Mouse (Mus musculus): ENCODE measurements around the gene Traf6. TPM values are rescaled to one million over a fixed set of nuclear protein-coding genes. Genes with fewer than 3 reads are reported as not detected.
A peak's percentile ranks its signal among the peaks of the same experiment; 100 is the strongest.

Traf6 gene
- polyA plus RNA-seq, 2 experiments, result 3.3 to 4.5 TPM

- Histone ChIP-seq H3K4me3 (ENCODE audit: insufficient read depth in 1 of 2, low read depth in 2 of 2, low read length in 2 of 2) (no peak overlapping the region), H3K4me1 (replicated peaks; ENCODE audit: control insufficient read depth in 2 of 2, insufficient read depth in 2 of 2, low read length in 1 of 2) (0 out of 4 replicates have a peak, but pooled peaks cover 0 to 4% of the 10 kb centered on the region in 2 experiments), H3K36me3 (replicated peaks; ENCODE audit: control insufficient read depth, insufficient read depth, low read depth) (peaks cover 20% of the 10 kb centered on the region), H3K27me3 (ENCODE audit: control insufficient read depth, insufficient read depth, low read length) (no peaks in the 10 kb centered on the region), H3K4me2 (ENCODE audit: low read depth) (no peak overlapping the region), H3K9me3 (ENCODE audit: control insufficient read depth, low read length) (no peaks in the 10 kb centered on the region), H3K9ac (replicated peaks) (no peak overlapping the region), H3K27ac (no peak overlapping the region)
- no peak for ATAC-seq (ENCODE audit: insufficient read depth)
- no peak for DNase-seq (ENCODE audit: low read depth in 3 of 3, low spot score in 3 of 3)
- no peak for TF ChIP-seq CTCF (IDR thresholded peaks at IDR 0.05; ENCODE audit: low read depth)
- no peak for TF ChIP-seq EP300 (IDR thresholded peaks at IDR 0.05; ENCODE audit: low read depth)
- WGBS (ENCODE audit: insufficient replicate concordance), result 66% methylated on average over 4 of the region's 4 CpGs
Observed at GRCm38 (mm10) chr2:101693043-101693442, 14.8 kb downstream of the Traf6 start.

- 63% methylated on average over 5 of the region's 5 CpGs for WGBS (ENCODE audit: insufficient replicate concordance)
- Histone ChIP-seq H3K27ac (no peak overlapping the region), H3K9ac (replicated peaks) (no peak overlapping the region), H3K27me3 (ENCODE audit: control insufficient read depth, insufficient read depth, low read length) (no peaks in the 10 kb centered on the region), H3K4me2 (ENCODE audit: low read depth) (no peak overlapping the region), H3K9me3 (ENCODE audit: control insufficient read depth, low read length) (no peaks in the 10 kb centered on the region), H3K4me1 (replicated peaks; ENCODE audit: control insufficient read depth in 2 of 2, insufficient read depth in 2 of 2, low read length in 1 of 2) (0 out of 4 replicates have a peak, but pooled peaks cover 0 to 4% of the 10 kb centered on the region in 2 experiments), H3K36me3 (replicated peaks; ENCODE audit: control insufficient read depth, insufficient read depth, low read depth) (peaks cover 20% of the 10 kb centered on the region), H3K4me3 (ENCODE audit: insufficient read depth in 1 of 2, low read depth in 2 of 2, low read length in 2 of 2) (no peak overlapping the region)
- TF ChIP-seq EP300 (IDR thresholded peaks at IDR 0.05; ENCODE audit: low read depth) (no peak), CTCF (IDR thresholded peaks at IDR 0.05; ENCODE audit: low read depth) (peak; percentile 45)
- DNase-seq (ENCODE audit: low read depth in 3 of 3, low spot score in 3 of 3), result no peak
- no peak for ATAC-seq (ENCODE audit: insufficient read depth)
Observed at GRCm38 (mm10) chr2:101693577-101694215, 15.5 kb downstream of the Traf6 start.

- ATAC-seq (ENCODE audit: insufficient read depth) (peak; percentile 45), DNase-seq (ENCODE audit: low read depth in 3 of 3, low spot score in 3 of 3) (no peak)
- H3K4me3 ChIP-seq (ENCODE audit: insufficient read depth in 1 of 2, low read depth in 2 of 2, low read length in 2 of 2), result no peak overlapping the region
- no peaks in the 10 kb centered on the region for H3K9me3 ChIP-seq (ENCODE audit: control insufficient read depth, low read length)
- H3K27me3 ChIP-seq (ENCODE audit: control insufficient read depth, insufficient read depth, low read length), result no peaks in the 10 kb centered on the region
- TF ChIP-seq EP300 (IDR thresholded peaks at IDR 0.05; ENCODE audit: low read depth) (no peak), CTCF (IDR thresholded peaks at IDR 0.05; ENCODE audit: low read depth) (no peak)
- 71% methylated on average over 7 of the region's 7 CpGs for WGBS (ENCODE audit: insufficient replicate concordance)
- no peak overlapping the region for H3K4me2 ChIP-seq (ENCODE audit: low read depth)
- H3K27ac ChIP-seq, result no peak overlapping the region
- no peak overlapping the region for H3K9ac ChIP-seq (replicated peaks)
- peaks cover 18% of the 10 kb centered on the region for H3K36me3 ChIP-seq (replicated peaks; ENCODE audit: control insufficient read depth, insufficient read depth, low read depth)
- H3K4me1 ChIP-seq (replicated peaks; ENCODE audit: control insufficient read depth in 2 of 2, insufficient read depth in 2 of 2, low read length in 1 of 2), result peaks cover 0 to 5% of the 10 kb centered on the region in 2 experiments; a peak in 1 of 4 replicates
Observed at GRCm38 (mm10) chr2:101695584-101695983, 17.4 kb downstream of the Traf6 start.

- H3K27me3 ChIP-seq (ENCODE audit: control insufficient read depth, insufficient read depth, low read length), result no peaks in the 10 kb centered on the region
- TF ChIP-seq EP300 (IDR thresholded peaks at IDR 0.05; ENCODE audit: low read depth) (no peak), CTCF (IDR thresholded peaks at IDR 0.05; ENCODE audit: low read depth) (no peak)
- H3K27ac ChIP-seq, result no peak overlapping the region
- no peak for ATAC-seq (ENCODE audit: insufficient read depth)
- H3K4me2 ChIP-seq (ENCODE audit: low read depth), result no peak overlapping the region
- H3K9me3 ChIP-seq (ENCODE audit: control insufficient read depth, low read length), result no peaks in the 10 kb centered on the region
- H3K4me1 ChIP-seq (replicated peaks; ENCODE audit: control insufficient read depth in 2 of 2, insufficient read depth in 2 of 2, low read length in 1 of 2), result peaks cover 0 to 5% of the 10 kb centered on the region in 2 experiments; a peak in 1 of 4 replicates
- 29% methylated on average over 4 of the region's 4 CpGs for WGBS (ENCODE audit: insufficient replicate concordance)
- no peak for DNase-seq (ENCODE audit: low read depth in 3 of 3, low spot score in 3 of 3)
- no peak overlapping the region for H3K4me3 ChIP-seq (ENCODE audit: insufficient read depth in 1 of 2, low read depth in 2 of 2, low read length in 2 of 2)
- H3K36me3 ChIP-seq (replicated peaks; ENCODE audit: control insufficient read depth, insufficient read depth, low read depth), result peaks cover 15% of the 10 kb centered on the region
- no peak overlapping the region for H3K9ac ChIP-seq (replicated peaks)
Observed at GRCm38 (mm10) chr2:101699284-101699683, 21.1 kb downstream of the Traf6 start.

- Histone ChIP-seq H3K9ac (replicated peaks) (no peak overlapping the region), H3K27me3 (ENCODE audit: control insufficient read depth, insufficient read depth, low read length) (no peaks in the 10 kb centered on the region), H3K4me3 (ENCODE audit: insufficient read depth in 1 of 2, low read depth in 2 of 2, low read length in 2 of 2) (no peak overlapping the region), H3K9me3 (ENCODE audit: control insufficient read depth, low read length) (no peaks in the 10 kb centered on the region), H3K27ac (no peak overlapping the region), H3K4me1 (replicated peaks; ENCODE audit: control insufficient read depth in 2 of 2, insufficient read depth in 2 of 2, low read length in 1 of 2) (no peaks in the 10 kb centered on the region), H3K36me3 (replicated peaks; ENCODE audit: control insufficient read depth, insufficient read depth, low read depth) (no peaks in the 10 kb centered on the region), H3K4me2 (ENCODE audit: low read depth) (no peak overlapping the region)
- DNase-seq (ENCODE audit: low read depth in 3 of 3, low spot score in 3 of 3) (no peak), ATAC-seq (ENCODE audit: insufficient read depth) (no peak)
- no peak for TF ChIP-seq EP300 (IDR thresholded peaks at IDR 0.05; ENCODE audit: low read depth)
- no peak for TF ChIP-seq CTCF (IDR thresholded peaks at IDR 0.05; ENCODE audit: low read depth)
- WGBS (ENCODE audit: insufficient replicate concordance), result 43% methylated on average over 5 of the region's 5 CpGs
Observed at GRCm38 (mm10) chr2:101705941-101706485, 27.8 kb downstream of the Traf6 start.

All from liver, embryonic 14.5 days (tissue).